Mouse (Mus musculus) limb, embryonic 12.5 days (tissue): ENCODE measurements around the gene Hdac8. TPM values are rescaled to one million over a fixed set of nuclear protein-coding genes. Genes with fewer than 3 reads are reported as not detected.

Experiments
- ATAC-seq: fragments of 200-750 bp; cut with Nextera tagmentation; 2 replicates; pipeline ENCODE4 v1.8.0; 2017; ENCODE audit warnings: low read depth, moderate TSS enrichment; ENCODE audit not compliant: insufficient number of reproducible peaks, insufficient read depth, low FRiP score, low TSS enrichment
- H3K27ac ChIP-seq: fragments of 300-500 bp; sonication (generic); 2 replicates; pipeline ENCODE4 v1.5.1; 2016; ENCODE audit warnings: mild to moderate bottlenecking, moderate library complexity
- H3K27me3 ChIP-seq: fragments of 300-500 bp; sonication (generic); 2 replicates; pipeline ENCODE4 v1.6.1; 2016; ENCODE audit warnings: mild to moderate bottlenecking, moderate library complexity
- H3K36me3 ChIP-seq: fragments of 300-500 bp; sonication (generic); 2 replicates; pipeline ENCODE4 v1.6.1; 2016; ENCODE audit warnings: mild to moderate bottlenecking, moderate library complexity
- H3K4me1 ChIP-seq: fragments of 300-500 bp; sonication (generic); replicated peaks from 2 replicates; pipeline ENCODE4 v1.6.1; 2016
- H3K4me2 ChIP-seq: fragments of 300-500 bp; sonication (generic); 2 replicates; pipeline ENCODE4 v1.6.1; 2016; ENCODE audit warnings: mild to moderate bottlenecking, moderate library complexity
- H3K4me3 ChIP-seq: fragments of 300-500 bp; sonication (generic); replicated peaks from 2 replicates; pipeline ENCODE4 v1.5.1; 2016; ENCODE audit warnings: mild to moderate bottlenecking
- H3K9ac ChIP-seq: fragments of 300-500 bp; sonication (generic); replicated peaks from 2 replicates; pipeline ENCODE4 v1.6.1; 2016; ENCODE audit warnings: mild to moderate bottlenecking, moderate library complexity
- H3K9me3 ChIP-seq: fragments of 300-500 bp; sonication (generic); 2 replicates; pipeline ENCODE4 v1.6.1; 2016; ENCODE audit warnings: mild to moderate bottlenecking, moderate library complexity
- WGBS: fragments of 180-500 bp; shearing (Covaris S2); methylation state at CpG from one replicate; pipeline ENCODE4 v1.1.7; 2016; 5-methylcytosine and 5-hydroxymethylcytosine counted together
- microRNA-seq: library from miRNA; unstranded; fragments of <30 nt; microRNA quantifications from one replicate; pipeline ENCODE4, GENCODE M21; 2017
- polyA plus RNA-seq: library from polyadenylated mRNA; unstranded; fragments of >200 nt; fragmentation: Nextera tagmentation; extraction: Ambion mirVana; gene quantifications from 2 replicates; pipeline ENCODE4 v1.2.1, GENCODE M21; 2016

Gene Hdac8
- polyA plus RNA-seq, 1 experiment from 2014 or later: 13.9 TPM

DNA sequence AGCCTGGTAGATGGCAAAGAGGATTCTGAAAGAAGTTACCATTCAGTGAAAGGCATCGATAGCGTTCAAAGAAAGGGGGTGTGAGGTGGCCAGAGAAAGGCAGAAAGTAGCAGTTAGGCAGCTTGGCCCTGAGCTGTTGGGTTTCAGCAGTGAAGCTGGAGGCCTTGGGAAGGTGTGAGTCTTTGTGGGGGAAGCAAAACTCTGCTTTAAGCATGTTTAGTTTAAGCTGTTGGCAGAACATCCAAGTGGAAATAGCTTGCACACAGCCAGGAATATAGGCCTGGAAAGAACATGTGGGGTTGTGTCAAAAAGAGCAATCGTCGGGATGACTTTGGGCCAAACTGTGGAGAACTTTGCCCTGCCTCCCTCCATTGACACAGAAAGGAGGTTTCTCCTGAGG, 245.4 kb downstream of the Hdac8 start:
- WGBS: 93% methylated on average over 4 of the region's 4 CpGs
- Histone ChIP-seq H3K36me3 (no peaks in the 10 kb centered on the region), H3K27me3 (peaks cover 46% of the 10 kb centered on the region), H3K4me1 (no peaks in the 10 kb centered on the region), H3K9ac (no peak overlapping the region), H3K4me3 (no peak overlapping the region), H3K27ac (no peak overlapping the region), H3K9me3 (no peaks in the 10 kb centered on the region), H3K4me2 (no peak overlapping the region)
- no peak for ATAC-seq

DNA sequence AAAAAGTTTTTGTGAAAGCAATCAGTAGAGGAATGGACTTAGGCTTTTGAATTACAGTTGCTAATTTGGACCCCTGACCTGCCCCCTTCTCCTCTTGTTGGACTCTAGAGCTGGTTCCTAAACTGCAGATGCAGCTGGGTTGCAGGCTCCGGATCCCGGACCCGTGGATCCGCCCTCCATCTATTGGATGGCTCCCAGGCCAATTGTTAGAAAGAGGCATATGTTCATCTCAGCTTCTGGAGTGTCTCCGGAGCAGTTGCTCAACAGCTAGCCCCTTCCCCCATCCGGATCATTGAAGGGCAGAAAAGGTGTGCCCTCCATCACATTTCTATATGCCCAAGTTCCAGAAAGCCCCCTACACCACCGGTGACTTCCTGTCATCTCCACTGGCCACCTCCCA, 251.3 kb downstream of the Hdac8 start:
- ATAC-seq: no peak
- Histone ChIP-seq H3K4me2 (peak overlapping the region; percentile 73), H3K36me3 (no peaks in the 10 kb centered on the region), H3K27ac (no peak overlapping the region), H3K27me3 (peaks cover 58% of the 10 kb centered on the region), H3K9ac (no peak overlapping the region), H3K4me1 (0 out of 2 replicates have a peak, but pooled peaks cover 4% of the 10 kb centered on the region), H3K4me3 (0 out of 2 replicates have a peak overlapping the region, but pooled peaks have one; percentile 12), H3K9me3 (no peaks in the 10 kb centered on the region)
- 10% methylated on average over 7 of the region's 7 CpGs for WGBS

DNA sequence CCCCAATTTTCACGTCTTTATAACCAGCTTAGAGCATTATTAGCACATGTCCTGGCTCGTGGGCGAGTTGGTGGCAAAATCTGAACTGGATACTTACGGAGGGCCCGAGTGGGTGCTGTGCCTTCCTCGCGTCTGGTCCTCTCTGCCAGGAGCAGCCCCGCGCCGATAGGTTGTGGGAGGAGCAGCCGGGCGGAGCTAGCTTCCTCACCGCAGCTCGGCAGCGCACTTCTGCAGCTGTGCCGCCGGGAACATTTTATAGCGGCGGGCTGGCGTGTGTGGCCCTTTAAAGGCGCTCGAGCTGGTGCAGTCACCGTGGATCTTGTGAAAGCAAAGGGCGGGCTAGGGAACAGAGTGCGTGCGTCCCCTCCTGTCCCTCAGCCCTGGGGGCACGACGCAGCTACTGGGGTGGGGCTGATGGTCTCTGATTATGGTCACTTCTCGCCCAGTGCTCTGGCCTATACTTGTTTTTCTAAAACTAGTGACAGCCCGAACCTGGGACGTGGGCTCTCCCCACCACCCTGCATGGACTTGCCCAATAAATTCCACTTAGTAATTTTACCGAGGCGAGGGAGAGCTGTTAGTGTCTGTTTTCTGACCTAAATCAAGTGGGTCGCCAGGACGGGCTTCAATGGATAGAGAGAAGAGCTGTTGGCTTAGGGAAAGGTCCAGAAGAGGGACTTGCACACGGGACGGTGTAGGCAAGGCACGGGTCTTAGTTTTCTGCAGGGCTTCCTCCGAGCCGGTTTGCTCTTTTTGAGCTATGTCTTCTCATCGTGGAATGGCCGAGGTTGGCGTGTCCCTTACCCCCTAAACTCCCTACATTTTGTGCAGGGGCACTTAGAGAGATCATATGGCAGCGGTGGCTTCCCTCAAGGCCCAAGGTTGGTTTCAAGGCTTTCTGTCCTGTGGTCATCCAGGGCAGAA, 253.0 kb downstream of the Hdac8 start, which contains the start of gene Cited1:
TSS of gene Cited1 (minus strand) at position 245 of the 924 bp plus-strand sequence.
- Histone ChIP-seq H3K4me2 (peak within 1 kb of the TSS; percentile 73), H3K27me3 (peaks cover 71% of the 10 kb centered on the region), H3K27ac (peak within 1 kb of the TSS; percentile 75), H3K4me1 (0 out of 2 replicates have a peak, but pooled peaks cover 4% of the 10 kb centered on the region), H3K36me3 (no peaks in the 10 kb centered on the region), H3K4me3 (peak within 1 kb of the TSS; percentile 55), H3K9ac (peak within 1 kb of the TSS; percentile 60), H3K9me3 (no peaks in the 10 kb centered on the region)
- 15% methylated on average over 44 of the region's 44 CpGs for WGBS
- ATAC-seq: peak; percentile 89

DNA sequence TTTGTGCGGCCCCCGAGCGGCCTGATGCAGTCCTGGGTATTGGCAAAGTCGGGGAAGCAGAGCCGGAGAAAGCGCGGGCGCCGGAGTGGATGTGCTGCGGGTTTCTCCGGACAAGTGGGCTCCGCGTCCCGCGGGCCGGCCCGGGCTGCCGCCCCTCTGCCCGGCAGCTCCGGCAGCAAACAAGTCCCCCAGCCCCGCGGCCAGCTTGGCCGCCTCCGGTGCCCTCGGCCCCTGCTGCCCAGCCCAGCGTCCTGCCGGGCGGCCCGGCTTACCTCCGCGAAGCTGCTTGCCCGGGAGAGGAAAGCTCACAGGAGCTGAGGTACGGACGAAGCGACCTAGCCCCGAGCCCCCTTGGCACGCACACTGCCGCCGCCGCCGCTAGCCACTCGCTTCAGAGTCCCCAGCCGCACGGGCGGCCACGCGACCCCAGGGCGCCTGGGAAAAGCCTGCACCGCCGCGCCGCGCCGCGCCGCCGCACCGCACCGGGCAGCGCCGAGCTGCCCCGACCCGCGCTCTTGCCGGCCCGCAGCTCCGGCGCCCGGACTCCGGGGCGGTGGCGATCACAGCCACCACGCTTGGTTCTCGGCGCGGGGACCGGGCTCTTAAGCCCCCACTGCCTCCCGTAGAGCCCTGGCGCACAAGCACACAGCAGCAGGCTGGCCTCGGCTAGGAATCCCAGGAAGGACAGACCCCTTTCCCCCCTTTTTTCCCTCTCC, 253.8 kb downstream of the Hdac8 start:
- Histone ChIP-seq H3K27me3 (peaks cover 76% of the 10 kb centered on the region), H3K4me1 (0 out of 2 replicates have a peak, but pooled peaks cover 4% of the 10 kb centered on the region)
- 22% methylated on average over 52 of the region's 80 CpGs for WGBS

GRCm38 (mm10) chrX:102250891-102251170, 254.3 kb downstream of the Hdac8 start:
- ATAC-seq: no peak
- 15% methylated on average over 24 of the region's 24 CpGs for WGBS
- Histone ChIP-seq H3K36me3 (peaks cover 4% of the 10 kb centered on the region; the same call in 1 of the 2 replicates), H3K27ac (peak overlapping the region; percentile 75), H3K4me1 (0 out of 2 replicates have a peak, but pooled peaks cover 4% of the 10 kb centered on the region), H3K9ac (peak overlapping the region; percentile 60), H3K27me3 (peaks cover 80% of the 10 kb centered on the region), H3K4me3 (peak overlapping the region; percentile 55), H3K4me2 (peak overlapping the region; percentile 73), H3K9me3 (no peaks in the 10 kb centered on the region)

More for the DNA sequence above, 253.8 kb downstream of the Hdac8 start:
- Histone ChIP-seq H3K4me3 (peak overlapping the region; percentile 55), H3K27ac (peak overlapping the region; percentile 75), H3K36me3 (peaks cover 4% of the 10 kb centered on the region; the same call in 1 of the 2 replicates), H3K9me3 (no peaks in the 10 kb centered on the region), H3K4me2 (peak overlapping the region; percentile 73), H3K9ac (peak overlapping the region; percentile 60)
- peak; percentile 11; the same call in 1 of the 2 replicates for ATAC-seq

DNA sequence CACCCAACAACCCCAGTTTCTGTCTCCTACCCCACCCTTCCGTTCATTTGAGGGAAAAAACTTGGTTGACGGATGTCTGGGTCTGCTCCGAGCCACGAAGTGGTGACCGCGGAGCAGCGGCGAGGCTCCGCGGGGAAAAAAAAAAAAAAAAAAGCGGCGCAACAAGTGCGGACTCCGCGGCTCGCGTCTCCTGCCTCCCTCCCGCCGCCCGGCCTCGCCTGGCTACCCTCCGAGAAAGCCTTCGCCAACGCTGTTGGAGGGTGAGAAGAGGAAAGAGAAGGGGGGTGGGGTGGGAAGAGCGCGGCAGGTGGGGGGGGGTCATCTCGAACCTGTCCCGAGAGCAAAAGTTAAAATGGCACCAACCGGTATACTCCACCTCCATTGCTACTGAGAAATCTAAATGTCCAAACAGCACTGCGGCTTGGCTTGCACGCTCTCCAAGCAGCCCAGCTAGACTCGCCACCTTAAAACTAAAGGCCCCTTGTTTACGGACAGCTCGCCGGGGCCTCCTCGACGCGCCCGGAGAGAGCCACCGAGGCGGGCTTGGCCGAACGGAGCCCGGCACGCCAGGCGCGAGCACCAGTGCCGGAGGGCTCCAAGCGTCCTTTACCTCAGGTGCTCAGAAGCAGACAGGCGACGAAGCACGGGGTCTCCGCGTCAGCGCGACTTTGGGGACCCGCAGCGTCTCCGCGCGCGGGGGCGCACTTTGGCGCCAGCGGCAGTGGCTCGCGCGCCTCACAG, 254.8 kb downstream of the Hdac8 start:
- peak overlapping the region; percentile 55 for H3K4me3 ChIP-seq
- ATAC-seq: no peak
- peaks cover 80% of the 10 kb centered on the region for H3K27me3 ChIP-seq
- peaks cover 4% of the 10 kb centered on the region; the same call in 1 of the 2 replicates for H3K36me3 ChIP-seq
- H3K27ac ChIP-seq: 0 out of 2 replicates have a peak overlapping the region, but pooled peaks have one; percentile 75
- peak overlapping the region; percentile 73 for H3K4me2 ChIP-seq
- 11% methylated on average over 55 of the region's 68 CpGs for WGBS
- H3K9me3 ChIP-seq: no peaks in the 10 kb centered on the region
- H3K4me1 ChIP-seq: 0 out of 2 replicates have a peak, but pooled peaks cover 4% of the 10 kb centered on the region
- H3K9ac ChIP-seq: peak overlapping the region; percentile 60

- Histone ChIP-seq H3K4me3 (no peak overlapping the region), H3K4me1 (no peaks in the 10 kb centered on the region), H3K4me2 (no peak overlapping the region), H3K9ac (no peak overlapping the region), H3K36me3 (peaks cover 4% of the 10 kb centered on the region; the same call in 1 of the 2 replicates), H3K9me3 (no peaks in the 10 kb centered on the region), H3K27me3 (peaks cover 50% of the 10 kb centered on the region), H3K27ac (no peak overlapping the region)
- WGBS: 70% methylated on average over 2 of the region's 2 CpGs
- no peak for ATAC-seq
These were observed 260.8 kb downstream of the Hdac8 start for GRCm38 (mm10) chrX:102244334-102244733.

Small RNA genes lying within 50 kb of the gene (microRNA-seq; reads per million reads assigned to microRNA genes)
- not detected for gene Gm26318

Other genes with a start within 250 kb of the Hdac8 start
- 17.2 and 17.7 TPM in 2 replicates for gene Phka1, start 138.9 kb upstream of the Hdac8 start, polyA plus RNA-seq
- not detected in 2 replicates for gene Gm3880, start 181.6 kb upstream of the Hdac8 start, polyA plus RNA-seq
- not detected in 2 replicates for gene Gm9112, start 202.3 kb upstream of the Hdac8 start, polyA plus RNA-seq
- not detected in 2 replicates for gene Dmrtc1b, start 202.5 kb upstream of the Hdac8 start, polyA plus RNA-seq